Mouse (Mus musculus) thymus, adult 2 months (tissue): ENCODE measurements around the gene Clasp2.

ENCODE experiments used
- CTCF ChIP-seq: fragments of 200-500 bp; IDR thresholded peaks from 2 replicates; pipeline ENCODE4 v1.5.1; 2012; ENCODE audit warnings: mild to moderate bottlenecking, control low read depth, low read length, moderate library complexity, borderline replicate concordance; ENCODE audit not compliant: control insufficient read depth, poor library complexity, insufficient read depth; ENCODE audit errors: extremely low read depth
- POLR2A ChIP-seq: fragments of 200-500 bp; IDR thresholded peaks from 2 replicates; pipeline ENCODE4 v1.6.1; 2012; ENCODE audit warnings: mild to moderate bottlenecking, low read length, control low read depth, moderate library complexity; ENCODE audit not compliant: control insufficient read depth, poor library complexity, insufficient read depth; ENCODE audit errors: extremely low read depth

- TF ChIP-seq POLR2A (no peak), CTCF (no peak)
Observed at GRCm38 (mm10) chr9:113966838-113967237, 225.6 kb downstream of the Clasp2 start.
